Mouse (Mus musculus) midbrain, postnatal 0 days (tissue): Measurements from ENCODE around the gene Slco1b2. TPM values are rescaled to one million over a fixed set of nuclear protein-coding genes. Genes with fewer than 3 reads are reported as not detected.

Experiments used
- ATAC-seq: fragments of 200-750 bp; cut with Nextera tagmentation; 2 replicates; pipeline ENCODE4 v1.8.0; 2017; ENCODE audit warnings: moderate number of reproducible peaks, mild to moderate bottlenecking, moderate TSS enrichment, moderate library complexity; ENCODE audit not compliant: low FRiP score
- DNase-seq: peaks from one replicate; pipeline ENCODE4 v3.0.0-alpha.2; 2015; ENCODE audit warnings: low spot score
- H3K27ac ChIP-seq: fragments of 300-500 bp; sonication (generic); 2 replicates; pipeline ENCODE4 v1.5.1; 2014; ENCODE audit warnings: low read depth, mild to moderate bottlenecking, low read length, mixed read lengths
- H3K27me3 ChIP-seq: fragments of 300-500 bp; sonication (generic); 2 replicates; pipeline ENCODE4 v1.6.1; 2014; ENCODE audit warnings: low read length, control low read depth, mixed read lengths; ENCODE audit not compliant: insufficient read depth
- H3K36me3 ChIP-seq: fragments of 300-500 bp; sonication (generic); 2 replicates; pipeline ENCODE4 v1.6.1; 2014; ENCODE audit warnings: low read length, control low read depth, mixed read lengths; ENCODE audit not compliant: insufficient read depth
- H3K4me1 ChIP-seq: fragments of 300-500 bp; sonication (generic); 2 replicates; pipeline ENCODE4 v1.6.1; 2014; ENCODE audit warnings: mild to moderate bottlenecking, control low read depth, antibody characterized with exemption, low read length, mixed read lengths; ENCODE audit not compliant: insufficient read depth
- H3K4me2 ChIP-seq: fragments of 300-500 bp; sonication (generic); 2 replicates; pipeline ENCODE4 v1.6.1; 2014; ENCODE audit warnings: low read depth, mild to moderate bottlenecking, low read length, mixed read lengths; ENCODE audit not compliant: poor library complexity, severe bottlenecking
- H3K4me3 ChIP-seq: fragments of 300-500 bp; sonication (generic); 2 replicates; pipeline ENCODE4 v1.5.1; 2014; ENCODE audit warnings: low read depth, mild to moderate bottlenecking, low read length, moderate library complexity
- H3K9ac ChIP-seq: fragments of 300-500 bp; sonication (generic); replicated peaks from 2 replicates; pipeline ENCODE4 v1.6.1; 2014; ENCODE audit warnings: mild to moderate bottlenecking, low read length, moderate library complexity, mixed read lengths; ENCODE audit not compliant: poor library complexity, severe bottlenecking
- H3K9me3 ChIP-seq: fragments of 300-500 bp; sonication (generic); 2 replicates; pipeline ENCODE4 v1.6.1; 2016; ENCODE audit warnings: low read length, control low read depth
- CTCF ChIP-seq: IDR thresholded peaks from 2 replicates; pipeline ENCODE4 v1.5.1; 2016; ENCODE audit warnings: antibody characterized with exemption, mild to moderate bottlenecking
- WGBS: fragments of 180-500 bp; shearing (Covaris S2); extraction: QIAGEN DNeasy Blood & Tissue Kit; methylation state at CpG from one replicate; pipeline ENCODE4 v1.1.7; 2014; 5-methylcytosine and 5-hydroxymethylcytosine counted together
- polyA plus RNA-seq: library from polyadenylated mRNA; unstranded; fragments of >200 nt; fragmentation: Nextera tagmentation; extraction: Ambion mirVana; gene quantifications from 2 replicates; pipeline ENCODE4 v1.2.1, GENCODE M21; 2015
- total RNA-seq: library from RNA; depleted of rRNA; stranded (reverse); fragments of >200 nt; gene quantifications from 2 replicates; pipeline ENCODE4 v1.2.3, GENCODE M21; 2014; rRNA removed

Gene Slco1b2
- total and polyA plus RNA-seq, 2 experiments from 2014 or later = not detected

GRCm38 (mm10) chr6:141640639-141641038 is 11.3 kb downstream of the Slco1b2 start:
- no peak for ATAC-seq
- WGBS = 69% methylated on average over 1 of the region's 1 CpGs

GRCm38 (mm10) chr6:141687008-141687407 is 57.7 kb downstream of the Slco1b2 start:
- H3K9ac ChIP-seq = no peak overlapping the region
- DNase-seq = no peak
- no peaks in the 10 kb centered on the region for H3K4me1 ChIP-seq
- H3K9me3 ChIP-seq = no peaks in the 10 kb centered on the region
- H3K4me2 ChIP-seq = no peak overlapping the region
- no peak overlapping the region for H3K4me3 ChIP-seq
- H3K27ac ChIP-seq = no peak overlapping the region
- ATAC-seq = no peak
- H3K27me3 ChIP-seq = no peaks in the 10 kb centered on the region
- no peak for TF ChIP-seq CTCF
- 74% methylated on average over 4 of the region's 4 CpGs for WGBS
- H3K36me3 ChIP-seq = no peaks in the 10 kb centered on the region

More at GRCm38 (mm10) chr6:141640639-141641038, 11.3 kb downstream of the Slco1b2 start:
- Histone ChIP-seq H3K4me2 (no peak overlapping the region), H3K9ac (no peak overlapping the region), H3K36me3 (no peaks in the 10 kb centered on the region), H3K27ac (no peak overlapping the region), H3K4me1 (no peaks in the 10 kb centered on the region), H3K4me3 (no peak overlapping the region), H3K9me3 (no peaks in the 10 kb centered on the region), H3K27me3 (no peaks in the 10 kb centered on the region)
- no peak for TF ChIP-seq CTCF
- DNase-seq = no peak

- no peaks in the 10 kb centered on the region for H3K27me3 ChIP-seq
- no peaks in the 10 kb centered on the region for H3K9me3 ChIP-seq
Measured at GRCm38 (mm10) chr6:141691246-141691645, 61.9 kb downstream of the Slco1b2 start.

More at GRCm38 (mm10) chr6:141691246-141691645, 61.9 kb downstream of the Slco1b2 start:
- TF ChIP-seq CTCF = no peak
- ATAC-seq = no peak
- H3K4me1 ChIP-seq = no peaks in the 10 kb centered on the region
- H3K36me3 ChIP-seq = no peaks in the 10 kb centered on the region
- no peak overlapping the region for H3K4me3 ChIP-seq
- no peak for DNase-seq
- H3K27ac ChIP-seq = no peak overlapping the region
- no peak overlapping the region for H3K4me2 ChIP-seq
- H3K9ac ChIP-seq = no peak overlapping the region

Other genes with a start within 250 kb of the Slco1b2 start
- gene Slco1c1, start 105.2 kb upstream of the Slco1b2 start, total RNA-seq = 28.6 and 31.8 TPM in 2 replicates
- 24.8 and 25.0 TPM in 2 replicates for gene Slco1c1, start 105.2 kb upstream of the Slco1b2 start, polyA plus RNA-seq
- not detected in 2 replicates for gene Gm5724, start 144.3 kb downstream of the Slco1b2 start, total RNA-seq
- gene Gm5724, start 144.3 kb downstream of the Slco1b2 start, polyA plus RNA-seq = not detected in 2 replicates
- gene Slco1a4, start 226.7 kb downstream of the Slco1b2 start, total RNA-seq = 1.8 and 2.6 TPM in 2 replicates
- gene Slco1a4, start 226.7 kb downstream of the Slco1b2 start, polyA plus RNA-seq = 1.8 and 3.1 TPM in 2 replicates